Mouse (Mus musculus) lung, postnatal 25 days (tissue): ENCODE measurements at regions not wholly inside any gene's neighbourhood (a gene's known extent, or its start where the extent isn't known, plus 50 kb on each side); places are given as distances from the start of the nearest gene placed in this dataset.

ENCODE experiments used
- DNase-seq: peaks from one replicate; pipeline ENCODE4 v3.0.0; 2022; ENCODE audit warnings: low spot score

GRCm38 (mm10) chr10:21446641-21447040 lies 69.5 kb downstream of the Aldh8a1 start:
- no peak for DNase-seq

DNA sequence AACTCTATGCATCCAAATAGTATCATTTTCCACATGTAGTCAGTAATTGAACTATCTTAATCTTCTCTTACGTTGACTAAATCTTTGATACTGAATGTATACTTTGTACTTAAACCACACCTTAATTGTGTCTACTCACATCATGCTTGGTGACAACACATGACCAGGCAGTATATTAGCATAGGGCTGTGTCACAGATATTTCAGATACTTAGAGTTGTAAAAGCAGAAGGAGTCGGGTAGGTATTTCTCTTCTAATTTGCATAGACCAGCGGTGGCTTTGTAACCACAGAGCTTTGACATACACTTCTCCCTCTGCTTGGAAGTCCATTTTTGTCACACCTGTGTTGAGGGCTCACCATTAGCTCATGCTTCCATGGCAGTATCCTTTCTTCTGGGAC lies 71.0 kb downstream of the Aldh8a1 start:
- DNase-seq = no peak

- DNase-seq = no peak
Observed at GRCm38 (mm10) chr10:21448942-21449341, 71.9 kb downstream of the Aldh8a1 start.

GRCm38 (mm10) chr10:21452611-21453010 lies 75.5 kb downstream of the Aldh8a1 start:
- DNase-seq = no peak

GRCm38 (mm10) chr10:21453527-21453926 lies 76.4 kb downstream of the Aldh8a1 start:
- no peak for DNase-seq

DNA sequence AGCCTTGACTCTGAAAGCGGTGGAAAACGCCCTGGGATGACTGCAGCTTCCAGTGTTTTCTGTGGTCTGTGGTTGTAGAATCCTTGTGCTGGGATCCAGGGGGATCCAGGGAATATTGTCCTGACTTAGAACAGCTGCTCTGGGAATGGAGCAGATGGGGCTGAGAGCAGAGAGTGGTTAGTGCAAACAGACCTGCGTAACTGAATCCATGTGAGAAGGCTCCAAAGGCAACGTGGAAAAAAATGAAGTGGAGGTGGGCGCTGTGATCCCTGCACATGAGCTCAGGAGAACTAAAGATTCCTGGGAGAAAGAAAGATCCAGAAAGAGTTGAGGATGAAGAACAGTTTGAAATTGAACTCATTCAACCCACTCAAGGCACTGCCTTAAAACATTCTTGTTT lies 77.1 kb downstream of the Aldh8a1 start:
- no peak for DNase-seq

- DNase-seq = no peak
Observed at GRCm38 (mm10) chr10:21454757-21455156, 77.7 kb downstream of the Aldh8a1 start.

GRCm38 (mm10) chr10:21455863-21456262 lies 78.8 kb downstream of the Aldh8a1 start:
- DNase-seq = no peak

DNA sequence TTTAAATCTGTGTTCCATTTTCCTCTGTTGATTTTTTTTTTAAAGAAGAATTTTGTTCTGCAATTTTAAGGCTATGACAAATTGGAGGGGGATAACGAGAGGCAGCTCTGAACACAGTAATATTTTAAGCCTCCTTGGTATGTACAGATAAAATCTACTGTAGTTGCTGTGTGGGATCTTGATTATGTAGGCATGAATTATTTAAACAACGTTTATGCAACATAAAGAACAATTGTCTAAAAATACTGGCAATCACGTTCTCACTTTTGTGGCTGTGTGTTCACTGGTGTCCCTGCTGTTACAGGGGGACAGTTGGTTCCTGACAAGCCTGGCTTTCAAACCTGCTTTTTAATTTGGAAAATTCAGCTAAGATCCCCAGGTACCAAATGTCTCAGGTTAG lies 79.3 kb downstream of the Aldh8a1 start:
- DNase-seq = no peak

DNA sequence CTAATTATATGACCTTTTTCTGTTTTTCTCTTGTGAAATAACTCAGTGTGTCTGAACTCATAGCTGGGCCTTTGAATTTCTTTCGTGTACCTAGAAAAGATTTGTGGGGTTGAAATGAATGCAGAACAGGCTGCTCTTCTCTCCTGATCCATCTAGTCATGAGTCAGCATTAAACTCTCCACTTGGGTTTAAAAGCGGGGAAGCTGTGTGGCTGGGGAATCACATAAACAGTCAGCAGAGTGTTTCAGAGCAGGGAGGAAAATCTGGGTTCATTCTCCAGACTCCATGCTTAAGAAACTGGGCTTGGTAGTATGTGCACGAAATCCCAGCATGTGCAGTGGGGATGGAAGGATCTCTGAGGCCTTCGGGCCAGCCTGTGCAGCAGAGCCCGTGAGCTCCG lies 79.9 kb downstream of the Aldh8a1 start:
- DNase-seq = no peak

DNA sequence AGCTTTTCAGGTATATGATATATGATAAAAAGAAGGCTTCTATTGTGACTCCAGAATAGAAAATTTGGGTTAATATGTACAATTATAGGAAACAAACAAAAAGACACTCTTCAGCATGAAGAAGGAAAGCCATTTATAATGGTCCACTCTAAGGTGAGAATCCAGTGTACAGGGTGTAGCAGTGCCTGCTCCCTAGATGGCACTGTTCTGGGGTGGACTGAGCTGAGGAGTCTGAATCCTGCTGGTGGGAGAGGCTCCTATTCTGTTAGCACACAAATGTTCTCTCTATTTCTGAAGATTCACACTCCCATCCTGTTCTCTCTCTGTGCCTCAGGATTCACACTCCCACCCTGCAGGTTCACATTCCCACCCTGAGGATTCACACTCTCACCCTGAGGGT lies 81.5 kb downstream of the Aldh8a1 start:
- DNase-seq = no peak

GRCm38 (mm10) chr10:21460062-21460461 lies 83.0 kb downstream of the Aldh8a1 start:
- DNase-seq = no peak

- no peak for DNase-seq
Observed at GRCm38 (mm10) chr10:21462915-21463314, 85.8 kb downstream of the Aldh8a1 start.

DNA sequence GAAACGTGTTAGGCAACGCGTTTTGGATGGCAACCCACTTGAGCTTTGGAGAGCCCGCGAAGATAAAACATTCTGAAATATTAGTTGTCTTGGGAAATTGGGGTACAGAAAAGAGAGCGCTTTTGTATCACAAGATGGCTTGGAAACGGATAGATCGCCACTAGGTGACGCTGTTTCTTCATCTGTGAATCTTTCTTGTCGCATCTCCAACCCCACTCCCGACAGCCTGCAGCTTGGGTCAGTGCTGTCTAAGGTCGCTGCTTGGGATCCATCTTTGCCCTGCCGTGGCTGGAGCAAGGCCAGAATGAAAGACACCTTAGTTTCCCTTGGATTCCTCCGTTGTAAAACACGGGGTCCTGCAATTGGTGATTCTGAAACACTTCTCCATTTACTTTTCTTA lies 88.3 kb downstream of the Aldh8a1 start:
- peak; percentile 85 for DNase-seq

GRCm38 (mm10) chr10:21465806-21466377 lies 88.8 kb downstream of the Aldh8a1 start:
- DNase-seq = no peak

- DNase-seq = no peak
Observed at GRCm38 (mm10) chr10:21467425-21468085, 90.5 kb downstream of the Aldh8a1 start.

DNA sequence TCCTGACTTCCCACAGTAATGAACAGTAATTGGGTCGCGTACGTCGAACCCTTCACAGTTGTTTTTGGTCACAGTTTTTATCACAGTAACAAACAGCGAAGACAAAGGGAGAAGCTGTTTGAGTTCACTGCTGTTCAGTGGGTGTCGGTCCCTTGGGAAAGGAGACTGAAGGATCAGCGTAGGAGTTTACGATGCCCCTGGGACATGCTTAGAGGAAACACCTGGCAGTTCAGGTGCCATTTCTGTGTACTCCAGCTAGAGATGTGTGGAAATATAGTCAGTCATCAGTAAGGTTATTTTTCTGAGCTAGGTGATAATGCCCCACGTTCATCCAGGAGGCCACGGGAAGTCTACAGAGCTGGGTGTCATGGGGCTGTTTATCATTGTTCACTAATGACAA lies 91.3 kb downstream of the Aldh8a1 start:
- DNase-seq = no peak

- DNase-seq = no peak
Observed at GRCm38 (mm10) chr10:21469961-21470360, 92.9 kb downstream of the Aldh8a1 start.

DNA sequence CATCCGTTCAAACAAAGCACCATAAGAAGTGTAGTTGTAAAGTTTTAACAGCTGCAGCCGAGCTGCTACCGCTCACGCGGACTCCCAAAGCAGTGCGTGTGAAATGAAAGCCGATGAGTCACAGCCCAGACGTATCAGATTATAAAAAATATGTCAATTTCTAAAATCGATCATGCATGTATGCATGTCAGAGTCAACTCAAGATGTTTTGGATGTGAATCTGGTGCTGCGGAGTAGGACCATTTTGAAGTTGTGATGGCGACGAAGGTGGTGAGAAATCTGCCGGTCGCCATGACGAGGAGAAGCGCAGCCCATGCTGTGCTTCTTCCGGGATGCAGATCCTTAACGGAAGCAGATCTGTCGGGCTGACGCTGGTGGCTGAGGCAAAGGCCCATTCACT lies 93.5 kb downstream of the Aldh8a1 start:
- no peak for DNase-seq

GRCm38 (mm10) chr10:21474242-21474641 lies 97.2 kb downstream of the Aldh8a1 start:
- no peak for DNase-seq

- no peak for DNase-seq
Observed at GRCm38 (mm10) chr10:21478004-21478403, 100.9 kb downstream of the Aldh8a1 start.

DNA sequence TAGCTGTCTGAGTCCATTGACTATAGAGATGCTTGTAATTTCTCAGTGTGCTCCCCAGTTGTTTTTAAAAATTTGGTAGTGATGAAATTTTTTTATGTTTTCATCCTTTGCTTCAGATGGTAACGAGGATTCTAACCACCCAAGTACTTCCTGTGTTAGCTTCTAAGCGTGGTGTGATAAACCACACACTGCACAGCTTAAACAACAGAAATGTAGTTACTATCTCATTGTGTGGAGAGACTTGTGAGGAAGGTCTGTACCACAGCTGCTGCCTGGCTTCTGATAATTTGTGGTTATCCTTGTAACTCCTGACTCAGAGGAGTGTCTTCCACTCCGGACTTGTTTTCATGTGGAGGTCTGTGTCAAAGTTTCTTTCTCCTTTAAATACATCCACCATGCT lies 102.3 kb downstream of the Aldh8a1 start:
- no peak for DNase-seq

DNA sequence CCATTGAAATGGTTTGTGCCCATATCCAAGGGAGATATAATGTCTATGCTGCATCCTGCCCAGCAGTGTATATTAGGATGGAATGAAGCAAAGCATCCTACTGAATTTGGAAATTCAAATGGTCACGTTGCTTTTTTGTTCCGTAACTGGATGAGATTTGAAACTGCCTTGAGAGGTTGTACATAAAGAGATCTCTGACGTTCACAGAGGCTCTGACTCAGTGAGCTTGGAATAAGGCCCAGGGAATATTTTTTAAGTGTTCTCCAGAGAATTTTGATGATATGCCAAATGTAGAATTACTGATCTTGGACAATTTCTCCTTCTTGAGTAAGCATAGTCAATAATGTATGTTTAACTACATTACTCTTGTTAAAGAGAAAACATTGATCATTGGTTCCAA lies 104.2 kb downstream of the Aldh8a1 start:
- no peak for DNase-seq

DNA sequence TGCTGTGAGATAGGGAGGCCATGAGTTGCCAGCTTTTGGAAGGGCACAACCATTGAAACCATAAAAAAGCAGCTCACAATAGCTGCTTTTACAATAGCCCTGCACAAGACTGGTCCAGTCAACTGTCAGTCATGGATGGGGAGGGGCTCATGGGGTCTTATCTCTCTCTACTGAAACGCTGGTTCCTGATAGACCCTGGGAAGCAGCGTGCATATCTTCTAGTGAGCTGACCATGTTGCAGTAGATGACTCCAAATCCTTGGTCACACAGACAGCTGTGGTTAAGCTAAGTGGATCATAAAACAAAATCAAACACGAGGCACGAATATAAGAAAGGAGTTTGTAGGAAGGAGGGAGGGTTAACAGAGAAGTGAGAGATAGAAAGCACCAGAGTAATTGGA lies 105.0 kb downstream of the Aldh8a1 start:
- no peak for DNase-seq
